Mouse (Mus musculus): Measurements from ENCODE around the gene Atxn1.

The Atxn1 gene

DNA sequence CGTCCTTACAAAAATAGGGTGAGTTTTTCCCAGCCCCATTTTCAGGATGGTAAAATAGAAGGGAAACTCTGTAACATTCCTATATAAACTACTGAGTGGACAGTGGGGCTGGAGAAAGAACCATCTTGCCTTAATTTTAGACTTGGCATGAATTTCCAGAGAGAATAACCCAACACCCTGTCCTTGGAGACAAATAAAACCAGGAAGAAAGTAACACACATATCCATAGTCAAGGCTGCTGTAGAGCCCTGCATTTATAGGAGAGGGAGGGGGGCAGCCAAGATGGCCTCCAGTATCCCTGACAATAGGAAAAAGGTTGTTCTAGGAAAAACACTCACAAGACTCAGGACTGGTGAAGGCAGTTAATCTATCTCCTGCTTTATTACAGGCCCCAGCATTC lies 210.3 kb downstream of the Atxn1 start:
- DNase-seq = no peak

DNA sequence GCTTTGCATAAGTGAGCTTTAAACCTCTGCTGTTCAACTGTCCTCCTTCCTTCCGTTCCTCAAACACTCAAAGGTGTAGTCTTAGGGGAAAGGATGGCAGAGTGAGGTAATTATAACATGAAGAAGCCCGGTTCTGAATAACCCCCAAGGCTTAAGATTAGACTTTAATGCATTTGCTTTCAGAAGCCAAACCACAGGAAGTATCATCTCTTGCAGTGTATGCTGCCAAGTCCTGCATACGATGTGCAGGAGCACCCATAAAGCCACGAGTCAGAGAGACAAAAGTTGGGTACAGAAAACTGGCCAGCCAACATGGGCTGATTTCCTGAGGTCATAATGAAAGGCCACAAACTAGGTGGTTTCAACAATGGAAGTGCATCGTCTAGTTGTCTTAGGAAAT lies 212.3 kb downstream of the Atxn1 start:
- no peak for DNase-seq

DNA sequence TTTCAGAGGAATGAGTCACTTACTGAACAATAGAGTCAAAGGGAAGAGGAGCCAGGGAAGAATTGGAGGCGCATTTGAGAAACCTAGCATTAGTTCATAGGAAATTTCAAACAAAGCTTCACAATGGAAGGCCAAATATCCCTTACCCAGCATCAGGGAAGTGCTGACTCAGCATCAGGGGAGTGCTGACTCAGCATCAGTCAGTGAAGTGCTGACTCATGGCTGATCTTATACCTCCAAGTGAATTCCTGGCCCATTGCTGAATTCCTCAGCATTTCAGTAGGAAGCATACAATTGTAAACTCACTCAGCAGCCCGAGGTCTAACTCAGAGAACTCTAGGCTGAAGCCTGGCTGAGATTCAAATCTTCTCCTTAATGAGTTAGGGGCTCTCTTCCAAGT lies 213.6 kb downstream of the Atxn1 start:
- DNase-seq = no peak

DNA sequence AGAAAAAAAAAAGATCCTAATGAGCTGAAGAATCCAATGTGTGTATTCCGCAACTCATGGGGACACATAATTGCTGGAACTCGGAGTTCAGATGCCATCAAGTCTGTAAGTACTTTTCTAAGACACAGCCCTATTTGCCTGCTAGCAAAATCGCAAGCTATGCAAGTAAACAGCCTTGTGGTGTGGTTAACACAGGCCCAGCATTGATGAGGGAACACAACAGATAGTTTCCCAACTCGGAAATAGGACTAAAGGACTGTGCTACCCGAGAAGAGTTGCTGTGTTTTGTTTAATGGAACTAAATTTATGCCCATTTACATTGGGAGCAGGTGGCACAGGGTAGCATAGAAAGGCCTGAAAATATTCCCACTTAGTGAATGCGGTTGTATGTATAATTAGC lies 214.2 kb downstream of the Atxn1 start:
- no peak for DNase-seq

DNA sequence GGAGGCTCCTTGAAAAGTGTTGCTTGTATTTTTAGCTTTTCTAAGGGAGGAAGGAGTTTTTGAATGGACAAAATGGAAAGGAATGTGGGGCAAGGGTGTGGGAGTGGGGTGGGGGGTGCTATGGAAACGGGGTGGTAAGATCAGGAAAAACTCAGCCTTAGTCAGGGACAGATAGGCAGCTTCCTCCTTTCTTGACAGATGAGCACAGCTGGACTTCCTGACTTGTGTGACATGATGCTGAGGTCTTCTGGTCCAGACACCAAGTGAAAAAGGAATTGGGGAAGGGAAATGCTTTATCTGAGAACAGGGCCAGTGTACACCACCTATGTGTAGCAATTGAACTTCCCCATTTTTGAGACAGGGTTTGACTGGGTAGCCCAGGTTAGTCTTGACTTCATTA lies 214.9 kb downstream of the Atxn1 start:
- DNase-seq = no peak

- DNase-seq = peak; percentile 9
These were observed 215.6 kb downstream of the Atxn1 start for GRCm38 (mm10) chr13:45749222-45749621.

DNA sequence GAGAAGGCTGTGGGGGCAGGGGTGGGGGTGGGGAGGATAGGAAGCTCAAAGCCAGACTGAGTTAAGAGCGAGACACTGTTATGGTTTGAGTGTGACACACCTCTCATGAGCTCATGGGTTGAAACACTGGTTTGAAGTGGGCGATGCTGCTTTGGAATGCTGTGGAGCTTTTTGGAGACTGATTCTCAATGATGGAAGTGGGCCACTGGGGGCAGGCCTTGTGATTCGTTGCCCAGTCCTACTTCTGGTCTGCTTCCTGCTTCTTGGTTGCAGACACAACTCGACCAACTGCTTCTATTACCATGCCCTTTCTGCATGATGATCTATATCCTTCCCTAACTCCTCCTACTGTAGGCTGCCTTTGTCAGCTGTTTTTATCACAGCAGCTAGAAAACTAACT lies 216.1 kb downstream of the Atxn1 start:
- no peak for DNase-seq

GRCm38 (mm10) chr13:45745851-45746773 lies 218.7 kb downstream of the Atxn1 start:
- DNase-seq = no peak

DNA sequence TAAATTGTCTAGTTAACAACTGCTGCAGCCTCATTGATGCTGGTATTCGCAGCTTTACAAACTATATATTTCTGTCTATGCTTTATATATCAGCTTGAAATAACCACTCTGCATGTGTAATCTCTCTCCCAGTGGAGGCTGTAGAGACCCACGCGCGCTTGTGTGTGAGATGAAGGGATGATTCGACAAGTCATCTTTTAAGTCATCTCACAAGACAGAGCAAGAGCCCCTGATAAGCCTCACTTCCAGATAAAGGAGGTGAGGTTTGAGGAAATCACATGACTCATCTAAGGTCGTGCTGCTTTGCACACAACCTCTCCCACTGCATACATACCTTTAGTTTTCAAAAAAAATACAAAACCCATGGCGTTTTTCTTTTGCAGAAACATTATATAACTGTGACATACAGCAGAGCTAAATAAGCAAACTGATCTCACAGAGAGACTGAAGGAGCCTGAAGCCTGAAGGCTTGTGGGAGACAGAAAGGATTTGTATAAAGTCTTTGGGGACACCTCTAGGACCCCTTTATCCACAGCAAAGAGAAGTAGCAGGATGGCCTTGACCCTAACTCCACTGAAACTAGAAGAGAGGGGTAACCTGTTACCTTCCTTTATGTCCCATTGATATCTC lies 219.9 kb downstream of the Atxn1 start:
- DNase-seq = no peak

DNA sequence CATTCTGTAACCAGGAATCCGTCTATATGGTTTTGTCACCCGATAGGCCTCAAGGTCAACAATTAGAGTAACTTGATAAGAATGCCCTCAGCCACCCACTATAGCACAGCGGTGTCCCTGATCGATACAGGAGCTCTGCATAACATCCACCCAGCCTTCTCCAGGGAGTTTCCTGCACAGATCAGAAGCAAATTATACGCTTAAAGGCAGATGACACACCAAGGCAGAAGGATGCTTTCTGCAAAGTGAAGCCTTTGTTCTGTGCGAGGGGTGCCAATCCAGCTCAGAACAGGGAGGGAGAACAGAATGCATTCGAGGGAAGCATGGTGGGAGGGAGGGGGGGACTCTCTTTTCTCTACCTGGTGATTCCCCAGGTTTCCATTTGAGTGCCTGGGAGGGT lies 221.0 kb downstream of the Atxn1 start:
- no peak for DNase-seq

DNA sequence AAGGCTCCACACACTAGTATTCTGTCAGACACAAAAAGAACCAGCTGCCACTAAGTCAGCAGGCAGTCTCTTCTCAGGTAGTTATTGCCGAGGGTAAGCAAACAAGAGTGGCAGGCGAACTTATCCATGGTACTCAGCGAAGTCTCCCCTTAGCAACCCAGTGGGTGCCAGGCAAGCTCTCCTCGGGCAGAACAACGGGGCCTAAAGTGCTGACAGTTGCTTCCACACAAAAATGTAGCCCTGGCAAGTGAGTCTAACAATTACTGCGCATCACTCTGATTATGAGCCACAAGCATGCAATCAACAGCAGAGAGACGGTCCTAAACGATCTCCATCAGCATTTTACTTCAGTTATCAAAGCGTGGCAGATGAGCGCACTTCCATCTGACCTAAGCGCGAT lies 224.4 kb downstream of the Atxn1 start:
- DNase-seq = no peak

DNA sequence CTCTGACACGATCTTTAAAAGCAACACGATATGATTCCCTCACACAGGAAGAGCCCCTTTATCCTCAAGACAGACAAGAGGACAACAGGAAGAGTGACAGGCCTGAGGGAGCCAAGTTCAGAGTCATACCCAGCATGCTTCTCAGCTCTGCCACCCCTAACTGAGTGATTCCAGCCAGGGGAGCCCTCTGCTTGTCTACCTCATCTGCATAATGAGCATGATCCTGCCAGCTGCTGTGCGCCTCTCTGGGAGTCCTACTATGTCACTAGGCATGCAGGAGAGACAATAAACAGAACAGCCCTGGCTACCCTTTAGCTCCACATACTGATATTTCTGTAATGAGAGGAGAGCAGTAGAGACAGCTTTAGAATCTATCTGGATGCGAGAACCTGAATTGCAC lies 228.6 kb downstream of the Atxn1 start:
- DNase-seq = no peak

DNA sequence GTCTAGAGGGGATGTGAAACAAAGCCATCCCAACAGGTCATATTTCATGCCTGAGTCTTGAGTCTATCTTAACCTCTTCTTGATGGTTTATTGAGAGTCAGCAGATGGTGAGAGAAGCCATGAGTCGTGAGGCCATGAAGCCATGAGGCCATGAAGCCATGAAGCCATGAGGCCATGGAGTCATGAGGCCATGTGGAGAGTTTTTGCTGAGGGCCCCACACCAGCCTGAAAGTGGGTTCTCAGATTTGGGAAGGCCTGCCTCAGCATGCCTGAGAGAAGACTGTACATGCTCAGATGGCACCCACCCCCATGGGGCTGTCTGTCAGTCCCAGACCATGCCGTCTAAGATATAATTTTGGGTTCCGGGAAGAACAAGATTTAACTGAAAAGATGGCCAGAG lies 229.0 kb downstream of the Atxn1 start:
- no peak for DNase-seq

- no peak for DNase-seq
These were observed 230.3 kb downstream of the Atxn1 start for GRCm38 (mm10) chr13:45734531-45734930.

DNA sequence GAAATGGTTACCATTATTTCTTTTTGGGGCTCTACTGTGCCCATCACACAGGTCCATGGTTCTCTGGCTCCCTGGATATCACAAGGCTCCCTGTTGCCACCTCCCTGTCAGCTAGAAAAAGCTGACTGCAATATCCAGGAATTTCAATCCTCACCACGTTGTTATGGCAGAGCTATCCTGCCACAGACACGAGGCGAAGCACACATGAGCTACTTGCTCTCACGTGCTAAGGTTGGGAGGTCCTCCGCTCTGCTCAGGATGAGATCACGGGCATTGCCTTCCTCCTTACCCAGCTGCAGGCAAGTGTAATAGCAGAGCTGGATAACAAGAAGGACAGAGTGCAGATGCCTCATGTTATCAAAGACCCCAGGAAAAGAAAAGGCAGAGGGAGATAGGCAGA lies 232.2 kb downstream of the Atxn1 start:
- DNase-seq = no peak

- peak; percentile 15 for DNase-seq
These were observed 237.9 kb downstream of the Atxn1 start for GRCm38 (mm10) chr13:45726917-45727316.

DNA sequence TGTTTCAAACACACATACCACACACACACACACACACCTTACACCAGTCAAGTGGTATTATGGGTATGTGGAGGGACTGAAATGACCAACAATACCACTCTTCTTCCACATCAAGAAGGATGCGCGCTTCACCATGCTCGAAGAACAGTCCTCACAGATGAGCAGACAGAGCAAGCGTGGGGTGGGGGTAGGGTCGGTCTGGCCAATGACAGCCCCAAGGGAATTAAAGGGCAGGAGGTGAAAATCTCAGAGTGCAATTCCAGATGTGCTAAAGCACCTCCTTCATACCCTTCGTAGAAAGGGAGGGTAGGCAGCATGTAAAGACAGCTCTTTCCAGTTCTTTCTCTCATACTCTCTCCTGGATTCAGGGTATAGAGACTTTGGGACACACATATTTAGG lies 238.6 kb downstream of the Atxn1 start:
- no peak for DNase-seq

- no peak for DNase-seq
These were observed 240.1 kb downstream of the Atxn1 start for GRCm38 (mm10) chr13:45724507-45725259.

- DNase-seq = no peak
These were observed 241.9 kb downstream of the Atxn1 start for GRCm38 (mm10) chr13:45722885-45723284.

DNA sequence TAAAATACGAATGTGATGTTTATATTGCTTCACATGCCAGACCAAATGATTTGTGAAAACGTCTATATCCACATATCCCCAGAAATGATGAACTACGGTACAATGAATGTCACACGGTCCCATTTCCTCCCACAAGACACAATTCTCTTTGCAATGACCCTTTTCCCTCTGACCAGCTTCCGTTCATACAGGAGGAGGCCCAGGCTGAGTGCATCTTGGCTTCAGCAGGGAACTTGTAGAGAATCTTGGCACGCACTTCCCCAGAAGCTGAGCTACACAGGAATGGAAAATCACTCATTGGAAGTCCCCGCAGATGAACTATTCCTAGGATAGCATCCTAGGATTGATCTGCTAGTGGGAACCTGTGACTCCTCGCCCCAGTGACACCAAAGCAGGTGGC lies 243.2 kb downstream of the Atxn1 start:
- DNase-seq = peak; percentile 36

DNA sequence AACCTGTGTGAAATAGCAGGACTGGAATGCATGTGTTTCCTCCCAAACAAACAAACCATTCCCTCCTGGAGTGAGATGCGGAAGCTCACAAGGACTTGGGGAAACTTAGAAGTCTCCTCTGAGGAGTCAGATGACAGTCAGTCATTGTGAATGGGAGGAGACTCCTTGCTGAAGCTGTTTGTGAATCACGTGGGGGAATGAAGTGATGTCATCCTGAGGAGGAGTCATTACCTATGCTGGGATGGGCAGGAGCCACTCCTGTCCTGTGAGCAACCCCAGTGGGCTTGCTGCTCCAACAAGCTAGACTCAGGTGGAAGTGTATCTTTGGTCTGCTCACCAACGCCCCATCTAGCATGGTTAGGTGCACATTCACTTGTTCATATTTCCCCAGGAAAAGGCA lies 246.0 kb downstream of the Atxn1 start:
- no peak for DNase-seq

DNA sequence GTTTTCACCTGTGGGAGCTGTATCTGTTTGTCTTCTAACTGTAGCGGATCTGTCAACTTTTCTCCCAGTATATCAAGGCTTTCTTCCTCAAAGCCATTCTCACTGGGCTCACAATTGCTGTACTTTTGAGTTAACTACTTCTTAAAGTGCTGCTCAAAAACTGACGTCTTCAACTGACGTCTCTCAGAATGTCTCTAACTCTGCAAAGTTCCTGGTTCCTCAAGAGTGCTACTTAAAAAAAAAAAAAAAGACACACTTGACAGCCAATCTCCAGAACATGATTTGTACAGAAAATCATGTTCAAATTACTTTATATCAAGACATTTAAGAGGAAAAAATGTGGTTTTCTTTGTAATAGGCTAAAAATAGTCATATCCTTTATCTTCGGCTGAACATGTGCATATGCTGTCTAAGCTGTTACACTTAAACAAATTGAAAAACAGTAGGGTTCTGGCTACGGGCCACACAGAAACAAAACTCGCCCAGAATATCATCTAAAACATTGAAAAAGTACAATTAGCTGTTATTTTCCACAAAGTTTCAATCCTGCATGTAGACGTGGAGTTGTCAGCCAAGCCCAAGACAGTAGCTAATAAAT lies 249.1 kb downstream of the Atxn1 start:
- no peak for DNase-seq

- DNase-seq = no peak
These were observed 254.8 kb downstream of the Atxn1 start for GRCm38 (mm10) chr13:45710041-45710440.

Data from lung, postnatal 14 days (tissue).